Mouse (Mus musculus): ENCODE measurements around the gene Gnai3.

DNA sequence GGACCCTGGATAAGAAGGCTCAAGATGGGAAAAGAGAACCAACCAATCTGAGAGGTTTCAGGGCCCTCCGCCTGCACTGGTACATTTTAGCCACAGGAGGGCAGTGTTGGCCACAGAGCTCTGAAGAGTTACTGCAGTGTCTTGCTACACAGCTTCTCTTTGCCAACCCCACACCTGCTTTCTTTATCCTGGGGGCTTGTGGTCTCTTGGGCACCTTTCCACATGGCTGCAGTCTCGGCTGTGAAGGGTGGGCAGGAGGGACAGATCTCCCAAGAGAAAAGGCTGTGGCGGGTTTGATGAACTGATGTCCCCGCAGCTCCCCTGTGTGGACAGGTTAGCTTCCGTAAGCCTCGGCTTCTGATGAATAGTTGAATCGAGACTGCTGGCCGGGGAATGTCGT lies 18.9 kb upstream of the Gnai3 start:
- no peak for TF ChIP-seq POLR2A (IDR thresholded peaks at IDR 0.05; ENCODE audit: extremely low read depth, insufficient read depth, low read length)
- peak; percentile 98 for TF ChIP-seq CTCF (IDR thresholded peaks at IDR 0.05; ENCODE audit: extremely low read depth, insufficient read depth, low read length)

Measured in cortical plate, adult 2 months (tissue).